Mouse (Mus musculus) mouse trophoblast stem cell (cell line): Measurements from ENCODE around the gene Vps37d.

Source experiments
- in situ Hi-C, 2 experiments: fragments of 300-500 bp; cut with MseI, MboI; formaldehyde crosslinking; loops; 2 replicates in 1 of 2; 3 replicates in 1 of 2; pipeline ENCODE4 v1.15.1; 2025

Vps37d gene

DNA sequence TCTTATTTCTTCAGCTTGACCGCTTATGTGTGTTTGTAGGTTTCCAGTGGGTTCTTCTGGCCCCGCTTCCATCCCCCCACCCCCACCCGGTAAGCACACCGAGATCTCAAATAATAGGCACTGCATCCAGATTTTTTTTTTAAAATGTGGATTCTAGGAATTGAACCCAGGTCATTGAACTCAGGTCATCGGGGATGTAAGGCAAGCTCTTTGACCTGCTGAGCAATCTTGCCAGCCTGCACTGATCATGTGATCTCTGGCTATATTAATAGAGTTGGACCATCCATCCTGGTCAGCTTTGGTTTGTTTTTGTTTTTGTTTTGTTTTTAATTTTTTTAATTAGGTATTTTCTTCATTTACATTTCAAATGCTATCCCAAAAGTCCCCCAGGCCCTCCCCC is 45.5 kb downstream of the Vps37d start:
- in situ Hi-C loops = no loop called here

DNA sequence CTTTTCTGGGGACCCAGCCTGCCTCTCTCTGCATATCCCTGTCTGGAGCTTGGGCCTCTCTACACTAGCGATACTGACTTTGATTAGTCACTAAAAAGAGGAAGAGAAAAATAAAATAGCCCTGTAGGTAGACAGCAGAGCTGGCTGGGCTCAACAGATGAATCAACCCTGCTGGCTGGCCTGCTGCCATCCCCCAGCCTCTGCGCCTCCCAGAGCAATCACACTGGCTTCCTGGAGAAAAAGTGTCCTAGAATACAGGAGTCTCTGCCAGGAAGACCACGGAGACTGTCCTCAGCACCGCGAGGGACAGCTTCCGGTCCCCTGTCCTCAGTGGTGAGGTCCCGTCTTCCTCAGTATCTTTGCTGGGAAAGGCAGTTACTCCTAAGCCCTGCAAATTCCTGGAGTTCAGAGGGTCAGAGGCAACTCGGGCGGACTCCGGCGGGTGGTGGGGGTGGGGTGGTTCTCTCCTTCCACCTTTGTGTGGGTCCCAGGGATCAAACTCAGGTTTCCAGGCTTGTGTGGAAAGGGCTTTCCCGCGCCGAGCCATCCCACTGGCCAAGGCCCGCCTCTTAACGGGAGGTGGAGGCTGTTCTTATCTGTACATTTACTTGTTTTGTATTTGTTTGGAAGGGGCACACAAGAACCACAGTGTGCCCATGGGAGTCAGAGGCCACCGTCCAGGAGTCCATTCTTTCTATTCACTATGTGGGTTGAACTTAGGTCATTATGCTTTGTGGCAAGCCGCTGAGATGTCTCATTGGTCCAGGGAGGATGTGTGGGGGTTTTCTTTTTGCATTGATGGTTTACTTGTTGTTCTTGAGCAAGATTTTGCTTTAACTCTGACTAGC is 48.8 kb downstream of the Vps37d start:
- in situ Hi-C loops = no loop called here

DNA sequence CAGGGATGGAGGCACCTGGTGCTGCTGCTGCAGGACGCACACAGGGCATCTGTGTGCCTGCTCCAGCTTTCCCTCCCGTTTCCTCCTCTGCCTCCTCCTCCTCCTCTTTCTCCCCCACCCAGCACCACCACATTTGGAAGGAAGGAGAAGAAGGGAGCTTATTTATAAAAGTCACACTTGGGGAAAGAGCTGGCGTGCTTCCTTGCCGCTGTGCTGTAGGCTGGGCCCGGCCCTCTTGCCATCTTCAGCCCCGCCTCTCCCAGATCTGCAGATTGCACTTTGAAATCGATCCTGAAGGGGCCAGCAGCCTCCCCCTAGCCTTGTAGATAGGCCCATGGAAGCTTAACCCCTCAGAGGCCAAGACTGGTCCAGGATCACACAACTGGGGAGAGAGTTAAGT is 52.2 kb downstream of the Vps37d start:
- in situ Hi-C loops = no loop called here

DNA sequence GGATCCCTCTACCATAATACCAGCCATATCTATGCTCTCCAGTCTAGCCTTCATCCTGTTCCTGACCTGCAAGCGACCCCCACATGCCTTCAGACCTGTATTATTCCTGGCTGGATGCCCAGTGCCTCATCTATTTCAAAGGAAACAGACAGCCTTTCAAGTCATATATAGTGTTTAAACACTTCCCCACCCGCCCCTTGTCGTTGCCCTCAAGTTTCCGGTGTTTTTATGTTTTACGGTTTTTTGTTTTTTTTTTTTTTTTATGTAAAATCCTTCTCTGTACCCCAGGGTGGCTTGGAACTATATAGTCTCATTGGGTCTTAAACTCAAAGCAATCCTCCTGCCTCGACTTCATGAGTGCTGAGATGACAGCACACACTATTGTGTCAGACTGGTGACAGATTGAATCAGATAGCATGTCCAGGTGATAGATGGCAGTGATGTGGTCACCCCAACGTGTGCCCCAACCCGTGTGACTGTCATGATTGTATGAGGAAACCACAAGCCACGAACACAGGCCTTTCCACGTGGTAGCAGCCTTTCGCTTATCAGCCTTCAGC is 53.3 kb downstream of the Vps37d start:
- in situ Hi-C loops = no loop called here

DNA sequence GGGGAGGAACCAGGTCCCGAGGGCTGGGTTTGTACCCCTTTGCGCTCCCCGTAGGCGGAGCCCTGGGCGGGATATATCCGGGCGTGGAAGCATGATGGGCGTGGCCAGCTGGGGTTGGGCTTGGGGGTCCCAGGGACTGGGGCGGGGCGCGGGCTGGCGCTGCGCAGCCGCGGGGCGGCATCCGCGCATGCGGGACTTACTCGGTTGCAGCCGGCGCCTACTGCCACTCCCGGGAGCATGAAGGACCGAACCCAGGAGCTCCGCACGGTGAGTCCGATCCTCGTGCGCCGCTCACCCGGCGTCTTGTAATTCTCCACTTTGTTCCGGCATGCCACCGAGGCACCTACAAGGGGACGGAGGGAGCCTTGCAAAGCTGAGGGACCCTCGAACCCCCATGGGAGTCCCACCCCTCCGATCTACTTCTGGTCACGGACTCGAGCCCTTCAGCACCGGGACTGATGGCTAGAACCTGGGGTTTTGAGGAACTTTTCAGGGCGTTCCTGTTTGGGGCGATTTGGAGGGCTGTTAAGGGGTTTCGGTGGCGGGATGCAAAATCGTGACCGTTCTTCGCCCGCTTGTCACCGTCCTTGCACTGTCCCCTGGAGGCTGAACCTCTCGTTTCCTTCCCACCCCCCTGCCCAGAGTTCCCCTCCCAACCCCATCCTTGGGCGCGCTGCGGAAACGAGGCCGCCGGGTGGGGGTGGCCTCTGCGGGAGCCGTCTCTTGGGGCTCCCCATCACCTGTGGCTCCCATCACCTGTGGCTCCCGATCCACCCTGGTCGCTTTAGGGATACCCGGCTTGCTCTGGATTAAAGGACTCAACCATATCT is 54.5 kb downstream of the Vps37d start, which contains the start of gene Stx1a:
Stx1a (plus strand) TSS at position 139 of the 830 bp plus-strand sequence.
- in situ Hi-C loops = no loop called here
